Mouse (Mus musculus) stomach, postnatal 0 days (tissue): ENCODE results near the gene Pde10a. TPM values are rescaled to one million over a fixed set of nuclear protein-coding genes. Genes with fewer than 3 reads are reported as not detected.

Experiments
- ATAC-seq: fragments of 200-750 bp; cut with Nextera tagmentation; 2 replicates; pipeline ENCODE4 v1.8.0; 2017; ENCODE audit not compliant: low FRiP score, low TSS enrichment
- DNase-seq: peaks from one replicate; pipeline ENCODE4 v3.0.0-alpha.2; 2016; ENCODE audit warnings: low spot score
- H3K27ac ChIP-seq: fragments of 300-500 bp; sonication (generic); replicated peaks from 2 replicates; pipeline ENCODE4 v1.5.1; 2014; ENCODE audit warnings: mild to moderate bottlenecking, control low read depth
- H3K27me3 ChIP-seq: fragments of 300-500 bp; sonication (generic); 2 replicates; pipeline ENCODE4 v1.6.1; 2014; ENCODE audit warnings: low read length; ENCODE audit not compliant: control insufficient read depth, insufficient read depth
- H3K36me3 ChIP-seq: fragments of 300-500 bp; sonication (generic); 2 replicates; pipeline ENCODE4 v1.6.1; 2014; ENCODE audit warnings: low read length, mixed read lengths; ENCODE audit not compliant: control insufficient read depth, insufficient read depth
- H3K4me1 ChIP-seq: fragments of 300-500 bp; sonication (generic); replicated peaks from 2 replicates; pipeline ENCODE4 v1.6.1; 2014; ENCODE audit warnings: antibody characterized with exemption; ENCODE audit not compliant: control insufficient read depth, insufficient read depth
- H3K4me2 ChIP-seq: fragments of 300-500 bp; sonication (generic); replicated peaks from 2 replicates; pipeline ENCODE4 v1.6.1; 2014; ENCODE audit warnings: low read depth, mild to moderate bottlenecking, control low read depth, moderate library complexity
- H3K4me3 ChIP-seq: fragments of 300-500 bp; sonication (generic); 2 replicates; pipeline ENCODE4 v1.5.1; 2014; ENCODE audit warnings: low read depth, low read length, control low read depth
- H3K9ac ChIP-seq: fragments of 300-500 bp; sonication (generic); 2 replicates; pipeline ENCODE4 v1.6.1; 2014; ENCODE audit warnings: mild to moderate bottlenecking, low read length, control low read depth, mixed read lengths
- H3K9me3 ChIP-seq: fragments of 300-500 bp; sonication (generic); 2 replicates; pipeline ENCODE4 v1.6.1; 2016; ENCODE audit warnings: low read length; ENCODE audit not compliant: control insufficient read depth
- CTCF ChIP-seq: IDR thresholded peaks from 2 replicates; pipeline ENCODE4 v1.5.1; 2016; ENCODE audit warnings: antibody characterized with exemption, low read depth, mild to moderate bottlenecking, moderate library complexity
- EP300 ChIP-seq: optimal IDR thresholded peaks from 2 replicates; pipeline ENCODE3; 2016; ENCODE audit warnings: antibody characterized with exemption
- WGBS: fragments of 180-500 bp; shearing (Covaris S2); extraction: QIAGEN DNeasy Blood & Tissue Kit; methylation state at CpG from one replicate; pipeline ENCODE4 v1.1.7; 2014; 5-methylcytosine and 5-hydroxymethylcytosine counted together
- polyA plus RNA-seq: library from polyadenylated mRNA; unstranded; fragments of >200 nt; fragmentation: Nextera tagmentation; extraction: Ambion mirVana; gene quantifications from 2 replicates; pipeline ENCODE4 v1.2.1, GENCODE M21; 2015

Gene Pde10a
- polyA plus RNA-seq, 1 experiment from 2014 or later: 0.69 TPM

GRCm38 (mm10) chr17:8899212-8899611, 374.0 kb downstream of the Pde10a start:
- Histone ChIP-seq H3K36me3 (no peaks in the 10 kb centered on the region), H3K4me1 (no peaks in the 10 kb centered on the region), H3K27ac (no peak overlapping the region), H3K4me3 (no peak overlapping the region), H3K27me3 (no peaks in the 10 kb centered on the region), H3K9ac (no peak overlapping the region), H3K4me2 (no peak overlapping the region), H3K9me3 (no peaks in the 10 kb centered on the region)
- no peak for ATAC-seq
- 92% methylated on average over 7 of the region's 7 CpGs for WGBS
- DNase-seq: no peak
- TF ChIP-seq CTCF (no peak), EP300 (no peak)

GRCm38 (mm10) chr17:8903555-8904283, 378.5 kb downstream of the Pde10a start:
- Histone ChIP-seq H3K27me3 (no peaks in the 10 kb centered on the region), H3K9ac (no peak overlapping the region), H3K4me2 (no peak overlapping the region), H3K36me3 (no peaks in the 10 kb centered on the region), H3K4me1 (no peaks in the 10 kb centered on the region), H3K27ac (no peak overlapping the region), H3K4me3 (no peak overlapping the region), H3K9me3 (no peaks in the 10 kb centered on the region)
- no peak for DNase-seq
- no peak for ATAC-seq
- WGBS: 87% methylated on average over 5 of the region's 5 CpGs
- TF ChIP-seq CTCF (no peak), EP300 (no peak)

GRCm38 (mm10) chr17:8910571-8910970, 385.4 kb downstream of the Pde10a start:
- no peak for TF ChIP-seq EP300
- TF ChIP-seq CTCF: no peak
- WGBS: 56% methylated on average over 5 of the region's 5 CpGs

GRCm38 (mm10) chr17:8912933-8913332, 387.8 kb downstream of the Pde10a start:
- H3K27me3 ChIP-seq: no peaks in the 10 kb centered on the region
- DNase-seq: no peak
- no peak for ATAC-seq
- no peaks in the 10 kb centered on the region for H3K4me1 ChIP-seq
- no peak overlapping the region for H3K9ac ChIP-seq
- no peak overlapping the region for H3K27ac ChIP-seq
- no peaks in the 10 kb centered on the region for H3K9me3 ChIP-seq
- H3K4me3 ChIP-seq: no peak overlapping the region
- H3K4me2 ChIP-seq: no peak overlapping the region
- WGBS: 65% methylated on average over 3 of the region's 3 CpGs
- no peaks in the 10 kb centered on the region for H3K36me3 ChIP-seq
- TF ChIP-seq CTCF: no peak
- TF ChIP-seq EP300: no peak

More at GRCm38 (mm10) chr17:8910571-8910970, 385.4 kb downstream of the Pde10a start:
- Histone ChIP-seq H3K27ac (no peak overlapping the region), H3K9ac (no peak overlapping the region), H3K4me1 (no peaks in the 10 kb centered on the region), H3K9me3 (no peaks in the 10 kb centered on the region), H3K36me3 (no peaks in the 10 kb centered on the region), H3K27me3 (no peaks in the 10 kb centered on the region), H3K4me2 (no peak overlapping the region), H3K4me3 (no peak overlapping the region)
- ATAC-seq: no peak
- no peak for DNase-seq

GRCm38 (mm10) chr17:8915693-8916092, 390.5 kb downstream of the Pde10a start:
- Histone ChIP-seq H3K27ac (no peak overlapping the region), H3K9ac (no peak overlapping the region), H3K4me2 (no peak overlapping the region), H3K36me3 (no peaks in the 10 kb centered on the region), H3K4me3 (no peak overlapping the region), H3K9me3 (no peaks in the 10 kb centered on the region), H3K27me3 (no peaks in the 10 kb centered on the region), H3K4me1 (no peaks in the 10 kb centered on the region)
- DNase-seq (no peak), ATAC-seq (no peak)
- TF ChIP-seq CTCF: no peak
- TF ChIP-seq EP300: no peak

GRCm38 (mm10) chr17:8923074-8923473, 397.9 kb downstream of the Pde10a start:
- no peaks in the 10 kb centered on the region for H3K9me3 ChIP-seq
- H3K4me2 ChIP-seq: no peak overlapping the region
- ATAC-seq: no peak
- H3K4me3 ChIP-seq: no peak overlapping the region
- no peaks in the 10 kb centered on the region for H3K4me1 ChIP-seq
- no peak for TF ChIP-seq EP300
- TF ChIP-seq CTCF: no peak
- WGBS: 38% methylated on average over 4 of the region's 4 CpGs
- no peak overlapping the region for H3K27ac ChIP-seq
- no peak for DNase-seq
- no peak overlapping the region for H3K9ac ChIP-seq
- no peaks in the 10 kb centered on the region for H3K36me3 ChIP-seq
- H3K27me3 ChIP-seq: no peaks in the 10 kb centered on the region
